Mouse (Mus musculus) myocyte (in vitro differentiated cells): ENCODE results near the gene Rhbdf1.

Source experiments
- CEBPB ChIP-seq: IDR thresholded peaks from 2 replicates; pipeline ENCODE4 v1.6.1; 2011; ENCODE audit warnings: mild to moderate bottlenecking, moderate library complexity; ENCODE audit not compliant: poor library complexity, insufficient read depth, severe bottlenecking
- E2F4 ChIP-seq: IDR thresholded peaks from one replicate; pipeline ENCODE4 v1.6.1; 2011; ENCODE audit warnings: mild to moderate bottlenecking, control low read depth, moderate library complexity; ENCODE audit not compliant: insufficient read depth
- MAX ChIP-seq: IDR thresholded peaks from one replicate; pipeline ENCODE4 v1.6.1; 2011; ENCODE audit warnings: low read depth, mild to moderate bottlenecking, control low read depth
- MYOD1 ChIP-seq, 3 experiments: IDR thresholded peaks; one replicate each; pipeline ENCODE4 v1.6.1; 2011; ENCODE audit warnings: control low read depth in 2 of 3, low read depth in 2 of 3, mild to moderate bottlenecking in 2 of 3, moderate library complexity in 1 of 3; ENCODE audit not compliant: insufficient read length in 2 of 3, control insufficient read depth in 1 of 3
- MYOG ChIP-seq, 3 experiments: IDR thresholded peaks; one replicate each; pipeline ENCODE4 v1.6.1; 2011; ENCODE audit warnings: control low read depth in 2 of 3, low read depth in 2 of 3, mild to moderate bottlenecking in 2 of 3; ENCODE audit not compliant: insufficient read length in 2 of 3, control insufficient read depth in 1 of 3, insufficient read depth in 1 of 3
- POLR2A ChIP-seq: IDR thresholded peaks from one replicate; pipeline ENCODE4 v1.6.1; 2011; ENCODE audit warnings: low read depth, mild to moderate bottlenecking, control low read depth, moderate library complexity; ENCODE audit not compliant: insufficient read length
- POLR2AphosphoS2 ChIP-seq: IDR thresholded peaks from one replicate; pipeline ENCODE4 v1.6.1; 2011; ENCODE audit warnings: low read depth, control low read depth; ENCODE audit not compliant: insufficient read length
- REST ChIP-seq: IDR thresholded peaks from one replicate; pipeline ENCODE4 v1.6.1; 2011; ENCODE audit warnings: mild to moderate bottlenecking, control low read depth, moderate library complexity; ENCODE audit not compliant: insufficient read depth, insufficient read length
- SRF ChIP-seq: IDR thresholded peaks from one replicate; pipeline ENCODE4 v1.6.1; 2011; ENCODE audit warnings: low read depth; ENCODE audit not compliant: control insufficient read depth, insufficient read length
- TCF12 ChIP-seq: IDR thresholded peaks from one replicate; pipeline ENCODE4 v1.6.1; 2011; ENCODE audit warnings: mild to moderate bottlenecking, control low read depth; ENCODE audit not compliant: poor library complexity, insufficient read depth, severe bottlenecking
- TCF3 ChIP-seq: IDR thresholded peaks from one replicate; pipeline ENCODE4 v1.6.1; 2011; ENCODE audit warnings: low read depth, control low read depth; ENCODE audit not compliant: insufficient read length
- USF1 ChIP-seq: IDR thresholded peaks from one replicate; pipeline ENCODE4 v1.6.1; 2011; ENCODE audit warnings: low read depth, mild to moderate bottlenecking, control low read depth, moderate library complexity

DNA sequence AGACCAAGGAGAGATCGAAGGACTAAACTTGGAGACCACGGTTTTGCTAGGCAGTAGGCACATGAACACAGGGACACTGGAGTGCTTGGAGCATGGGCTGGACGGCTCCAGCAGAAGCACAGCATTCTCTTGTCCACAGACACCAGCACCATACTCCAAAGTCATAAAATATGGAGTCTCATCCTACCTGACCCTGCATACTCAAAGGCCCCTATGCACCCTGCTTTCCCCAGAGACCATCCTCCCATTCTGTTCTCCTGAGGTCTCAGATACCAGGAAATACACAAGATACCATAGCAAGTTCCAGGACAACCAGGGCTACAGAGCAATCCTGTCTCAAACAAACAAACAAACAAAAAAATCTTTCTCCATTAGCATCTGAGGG lies 15.3 kb upstream of the Rhbdf1 start:
- TF ChIP-seq MYOD1 (IDR thresholded peaks at IDR 0.05; ENCODE audit: control insufficient read depth in 1 of 3, insufficient read length in 2 of 3, low read depth in 2 of 3), result no peak
- no peak for TF ChIP-seq E2F4
- TF ChIP-seq POLR2A, result no peak
- TF ChIP-seq SRF, result no peak
- no peak for TF ChIP-seq USF1
- TF ChIP-seq REST, result no peak
- no peak for TF ChIP-seq TCF12
- TF ChIP-seq POLR2AphosphoS2, result no peak
- no peak for TF ChIP-seq MYOG (IDR thresholded peaks at IDR 0.05; ENCODE audit: control insufficient read depth in 1 of 3, insufficient read depth in 1 of 3, insufficient read length in 2 of 3, low read depth in 2 of 3)
- TF ChIP-seq MAX, result no peak
- TF ChIP-seq CEBPB, result no peak
- no peak for TF ChIP-seq TCF3
